Mouse (Mus musculus): Measurements from ENCODE around the gene Zmat3. TPM values are rescaled to one million over a fixed set of nuclear protein-coding genes. Genes with fewer than 3 reads are reported as not detected.

Zmat3 gene
- polyA plus RNA-seq (2014; fragmentation: Nextera tagmentation; extraction: Ambion mirVana): 6.2 and 7.1 TPM in 2 replicates

- DNase-seq (ENCODE audit: low spot score) (peak; percentile 79), ATAC-seq (ENCODE audit: low read depth) (peak; percentile 81)
- peak within 1 kb of the TSS; percentile 84 for H3K9ac ChIP-seq (ENCODE audit: low read depth, low read length)
- H3K27me3 ChIP-seq (replicated peaks; ENCODE audit: control insufficient read depth, insufficient read depth, low read length): no peaks in the 10 kb centered on the region
- peak within 1 kb of the TSS; percentile 85 for H3K4me2 ChIP-seq (ENCODE audit: low read depth, low read length)
- no peaks in the 10 kb centered on the region for H3K36me3 ChIP-seq (ENCODE audit: control insufficient read depth, insufficient read depth, low read length)
- H3K27ac ChIP-seq (replicated peaks; ENCODE audit: low read depth, low read length): peak within 1 kb of the TSS; percentile 58
- peak within 1 kb of the TSS; percentile 84 for H3K4me3 ChIP-seq (ENCODE audit: low read depth, low read length)
- peaks cover 3% of the 10 kb centered on the region for H3K4me1 ChIP-seq (ENCODE audit: control insufficient read depth, insufficient read depth, low read length)
- WGBS: 6% methylated on average over 23 of the region's 48 CpGs
- no peaks in the 10 kb centered on the region for H3K9me3 ChIP-seq (ENCODE audit: control insufficient read depth, low read length)
These were observed at the start of gene Zmat3 for GRCm38 (mm10) chr3:32365546-32366245. Gene Zmat3 (minus strand): TSS chr3:32366014.

GRCm38 (mm10) chr3:32414381-32414780, 48.6 kb upstream of the Zmat3 start:
- Histone ChIP-seq H3K4me2 (ENCODE audit: low read depth, low read length) (no peak overlapping the region), H3K36me3 (ENCODE audit: control insufficient read depth, insufficient read depth, low read length) (no peaks in the 10 kb centered on the region), H3K27me3 (replicated peaks; ENCODE audit: control insufficient read depth, insufficient read depth, low read length) (no peaks in the 10 kb centered on the region), H3K27ac (replicated peaks; ENCODE audit: low read depth, low read length) (no peak overlapping the region), H3K4me3 (ENCODE audit: low read depth, low read length) (no peak overlapping the region), H3K4me1 (ENCODE audit: control insufficient read depth, insufficient read depth, low read length) (peaks cover 25% of the 10 kb centered on the region), H3K9ac (ENCODE audit: low read depth, low read length) (no peak overlapping the region), H3K9me3 (ENCODE audit: control insufficient read depth, low read length) (no peaks in the 10 kb centered on the region)
- 33% methylated on average over 4 of the region's 4 CpGs for WGBS
- ATAC-seq (ENCODE audit: low read depth) (no peak), DNase-seq (ENCODE audit: low spot score) (peak; percentile 50)

- H3K9ac ChIP-seq (ENCODE audit: low read depth, low read length): no peak overlapping the region
These were observed 46.8 kb upstream of the Zmat3 start for GRCm38 (mm10) chr3:32412502-32413044.

GRCm38 (mm10) chr3:32408811-32409273, 43.0 kb upstream of the Zmat3 start:
- no peak overlapping the region for H3K4me3 ChIP-seq (ENCODE audit: low read depth, low read length)
- 89% methylated on average over 3 of the region's 3 CpGs for WGBS
- no peak overlapping the region for H3K4me2 ChIP-seq (ENCODE audit: low read depth, low read length)
- DNase-seq (ENCODE audit: low spot score): peak; percentile 16
- H3K9me3 ChIP-seq (ENCODE audit: control insufficient read depth, low read length): no peaks in the 10 kb centered on the region
- ATAC-seq (ENCODE audit: low read depth): no peak
- no peak overlapping the region for H3K9ac ChIP-seq (ENCODE audit: low read depth, low read length)
- H3K4me1 ChIP-seq (ENCODE audit: control insufficient read depth, insufficient read depth, low read length): peaks cover 13% of the 10 kb centered on the region
- no peak overlapping the region for H3K27ac ChIP-seq (replicated peaks; ENCODE audit: low read depth, low read length)
- no peaks in the 10 kb centered on the region for H3K27me3 ChIP-seq (replicated peaks; ENCODE audit: control insufficient read depth, insufficient read depth, low read length)
- no peaks in the 10 kb centered on the region for H3K36me3 ChIP-seq (ENCODE audit: control insufficient read depth, insufficient read depth, low read length)

More at GRCm38 (mm10) chr3:32412502-32413044, 46.8 kb upstream of the Zmat3 start:
- 68% methylated on average over 7 of the region's 7 CpGs for WGBS
- Histone ChIP-seq H3K27me3 (replicated peaks; ENCODE audit: control insufficient read depth, insufficient read depth, low read length) (no peaks in the 10 kb centered on the region), H3K4me2 (ENCODE audit: low read depth, low read length) (no peak overlapping the region), H3K4me3 (ENCODE audit: low read depth, low read length) (no peak overlapping the region), H3K4me1 (ENCODE audit: control insufficient read depth, insufficient read depth, low read length) (peaks cover 28% of the 10 kb centered on the region), H3K9me3 (ENCODE audit: control insufficient read depth, low read length) (no peaks in the 10 kb centered on the region), H3K36me3 (ENCODE audit: control insufficient read depth, insufficient read depth, low read length) (no peaks in the 10 kb centered on the region), H3K27ac (replicated peaks; ENCODE audit: low read depth, low read length) (no peak overlapping the region)
- no peak for ATAC-seq (ENCODE audit: low read depth)
- DNase-seq (ENCODE audit: low spot score): peak; percentile 54

GRCm38 (mm10) chr3:32406804-32407203, 41.0 kb upstream of the Zmat3 start:
- Histone ChIP-seq H3K36me3 (ENCODE audit: control insufficient read depth, insufficient read depth, low read length) (no peaks in the 10 kb centered on the region), H3K27me3 (replicated peaks; ENCODE audit: control insufficient read depth, insufficient read depth, low read length) (no peaks in the 10 kb centered on the region), H3K4me1 (ENCODE audit: control insufficient read depth, insufficient read depth, low read length) (peaks cover 6% of the 10 kb centered on the region; the same call in 1 of the 2 replicates), H3K9ac (ENCODE audit: low read depth, low read length) (no peak overlapping the region), H3K4me3 (ENCODE audit: low read depth, low read length) (no peak overlapping the region), H3K27ac (replicated peaks; ENCODE audit: low read depth, low read length) (no peak overlapping the region), H3K4me2 (ENCODE audit: low read depth, low read length) (no peak overlapping the region), H3K9me3 (ENCODE audit: control insufficient read depth, low read length) (no peaks in the 10 kb centered on the region)
- ATAC-seq (ENCODE audit: low read depth) (no peak), DNase-seq (ENCODE audit: low spot score) (no peak)
- 85% methylated on average over 6 of the region's 6 CpGs for WGBS

- no peaks in the 10 kb centered on the region for H3K27me3 ChIP-seq (replicated peaks; ENCODE audit: control insufficient read depth, insufficient read depth, low read length)
- no peaks in the 10 kb centered on the region for H3K9me3 ChIP-seq (ENCODE audit: control insufficient read depth, low read length)
- DNase-seq (ENCODE audit: low spot score): no peak
- no peak overlapping the region for H3K4me2 ChIP-seq (ENCODE audit: low read depth, low read length)
- H3K36me3 ChIP-seq (ENCODE audit: control insufficient read depth, insufficient read depth, low read length): no peaks in the 10 kb centered on the region
- WGBS: 75% methylated on average over 1 of the region's 1 CpGs
- no peak overlapping the region for H3K27ac ChIP-seq (replicated peaks; ENCODE audit: low read depth, low read length)
- H3K4me3 ChIP-seq (ENCODE audit: low read depth, low read length): no peak overlapping the region
- peaks cover 6% of the 10 kb centered on the region; the same call in 1 of the 2 replicates for H3K4me1 ChIP-seq (ENCODE audit: control insufficient read depth, insufficient read depth, low read length)
- no peak for ATAC-seq (ENCODE audit: low read depth)
- H3K9ac ChIP-seq (ENCODE audit: low read depth, low read length): no peak overlapping the region
These were observed 39.9 kb upstream of the Zmat3 start for GRCm38 (mm10) chr3:32405699-32406098.

- no peak overlapping the region for H3K4me3 ChIP-seq (ENCODE audit: low read depth, low read length)
- peaks cover 27% of the 10 kb centered on the region for H3K4me1 ChIP-seq (ENCODE audit: control insufficient read depth, insufficient read depth, low read length)
- H3K36me3 ChIP-seq (ENCODE audit: control insufficient read depth, insufficient read depth, low read length): no peaks in the 10 kb centered on the region
- 0 out of 2 replicates have a peak overlapping the region, but pooled peaks have one; percentile 28 for H3K27ac ChIP-seq (replicated peaks; ENCODE audit: low read depth, low read length)
- WGBS: 63% methylated on average over 7 of the region's 7 CpGs
- H3K9ac ChIP-seq (ENCODE audit: low read depth, low read length): no peak overlapping the region
- no peaks in the 10 kb centered on the region for H3K9me3 ChIP-seq (ENCODE audit: control insufficient read depth, low read length)
- DNase-seq (ENCODE audit: low spot score): no peak
- H3K27me3 ChIP-seq (replicated peaks; ENCODE audit: control insufficient read depth, insufficient read depth, low read length): no peaks in the 10 kb centered on the region
- H3K4me2 ChIP-seq (ENCODE audit: low read depth, low read length): no peak overlapping the region
- ATAC-seq (ENCODE audit: low read depth): no peak
These were observed 37.4 kb upstream of the Zmat3 start for GRCm38 (mm10) chr3:32402990-32403885.

- no peaks in the 10 kb centered on the region for H3K9me3 ChIP-seq (ENCODE audit: control insufficient read depth, low read length)
- no peak overlapping the region for H3K4me3 ChIP-seq (ENCODE audit: low read depth, low read length)
- ATAC-seq (ENCODE audit: low read depth): no peak
- H3K4me1 ChIP-seq (ENCODE audit: control insufficient read depth, insufficient read depth, low read length): peaks cover 27% of the 10 kb centered on the region
- no peak overlapping the region for H3K4me2 ChIP-seq (ENCODE audit: low read depth, low read length)
- no peaks in the 10 kb centered on the region for H3K36me3 ChIP-seq (ENCODE audit: control insufficient read depth, insufficient read depth, low read length)
- H3K27ac ChIP-seq (replicated peaks; ENCODE audit: low read depth, low read length): no peak overlapping the region
- WGBS: 76% methylated on average over 3 of the region's 3 CpGs
- no peak overlapping the region for H3K9ac ChIP-seq (ENCODE audit: low read depth, low read length)
- DNase-seq (ENCODE audit: low spot score): no peak
- no peaks in the 10 kb centered on the region for H3K27me3 ChIP-seq (replicated peaks; ENCODE audit: control insufficient read depth, insufficient read depth, low read length)
These were observed 35.8 kb upstream of the Zmat3 start for GRCm38 (mm10) chr3:32401591-32401990.
